Mouse (Mus musculus) hindbrain, embryonic 10.5 days (tissue): ENCODE data around the gene Zic4. TPM values are rescaled to one million over a fixed set of nuclear protein-coding genes. Genes with fewer than 3 reads are reported as not detected.

Experiments
- DNase-seq: peaks from one replicate; pipeline ENCODE4 v3.0.0-alpha.2; 2017; ENCODE audit warnings: low spot score
- H3K27ac ChIP-seq: fragments of 300-500 bp; sonication (generic); 2 replicates; pipeline ENCODE4 v1.5.1; 2016; ENCODE audit warnings: mild to moderate bottlenecking, moderate library complexity
- H3K27me3 ChIP-seq: fragments of 300-500 bp; sonication (generic); 2 replicates; pipeline ENCODE4 v1.6.1; 2016; ENCODE audit warnings: mild to moderate bottlenecking; ENCODE audit not compliant: poor library complexity, insufficient read depth, severe bottlenecking
- H3K36me3 ChIP-seq: fragments of 300-500 bp; sonication (generic); 2 replicates; pipeline ENCODE4 v1.6.1; 2016; ENCODE audit warnings: mild to moderate bottlenecking, moderate library complexity
- H3K4me1 ChIP-seq: fragments of 300-500 bp; sonication (generic); replicated peaks from 2 replicates; pipeline ENCODE4 v1.6.1; 2016; ENCODE audit warnings: mild to moderate bottlenecking
- H3K4me3 ChIP-seq: fragments of 300-500 bp; sonication (generic); 2 replicates; pipeline ENCODE4 v1.5.1; 2016; ENCODE audit warnings: mild to moderate bottlenecking, moderate library complexity
- H3K9me3 ChIP-seq: fragments of 300-500 bp; sonication (generic); 2 replicates; pipeline ENCODE4 v1.6.1; 2016; ENCODE audit warnings: mild to moderate bottlenecking, moderate library complexity
- WGBS: fragments of 180-500 bp; shearing (Covaris S2); methylation state at CpG from one replicate; pipeline ENCODE4 v1.1.7; 2016; 5-methylcytosine and 5-hydroxymethylcytosine counted together
- polyA plus RNA-seq: library from polyadenylated mRNA; unstranded; fragments of >200 nt; fragmentation: Nextera tagmentation; extraction: Ambion mirVana; gene quantifications from 2 replicates; pipeline ENCODE4 v1.2.1, GENCODE M21; 2016

Zic4 gene
- polyA plus RNA-seq, 1 experiment from 2014 or later: 19.8 TPM

- 3% methylated on average over 10 of the region's 10 CpGs for WGBS
- Histone ChIP-seq H3K4me3 (no peak overlapping the region), H3K27me3 (peaks cover 100% of the 10 kb centered on the region), H3K36me3 (no peaks in the 10 kb centered on the region), H3K4me1 (peaks cover 29% of the 10 kb centered on the region; the same call in 1 of the 2 replicates), H3K9me3 (no peaks in the 10 kb centered on the region), H3K27ac (no peak overlapping the region)
- DNase-seq: peak; percentile 29
These were observed 39.3 kb downstream of the Zic4 start for GRCm38 (mm10) chr9:91401471-91401870.

- DNase-seq: peak; percentile 30
- Histone ChIP-seq H3K36me3 (no peaks in the 10 kb centered on the region), H3K27me3 (peaks cover 100% of the 10 kb centered on the region), H3K27ac (no peak overlapping the region), H3K4me3 (peak overlapping the region; percentile 42), H3K9me3 (no peaks in the 10 kb centered on the region), H3K4me1 (peaks cover 24% of the 10 kb centered on the region; the same call in 1 of the 2 replicates)
- 2% methylated on average over 13 of the region's 13 CpGs for WGBS
These were observed 42.0 kb downstream of the Zic4 start for GRCm38 (mm10) chr9:91404229-91404628.

GRCm38 (mm10) chr9:91404905-91405752 is 42.9 kb downstream of the Zic4 start:
- peaks cover 30% of the 10 kb centered on the region for H3K4me1 ChIP-seq
- no peaks in the 10 kb centered on the region for H3K9me3 ChIP-seq
- 1% methylated on average over 27 of the region's 27 CpGs for WGBS
- H3K27me3 ChIP-seq: peaks cover 100% of the 10 kb centered on the region
- peak; percentile 55 for DNase-seq
- peak overlapping the region; percentile 42 for H3K4me3 ChIP-seq
- peak overlapping the region; percentile 78 for H3K27ac ChIP-seq
- no peaks in the 10 kb centered on the region for H3K36me3 ChIP-seq

GRCm38 (mm10) chr9:91405753-91406178 is 43.6 kb downstream of the Zic4 start:
- peak; percentile 75 for DNase-seq
- peak overlapping the region; percentile 78; the same call in 1 of the 2 replicates for H3K27ac ChIP-seq
- peaks cover 30% of the 10 kb centered on the region for H3K4me1 ChIP-seq

GRCm38 (mm10) chr9:91406258-91406763 is 44.1 kb downstream of the Zic4 start:
- DNase-seq: no peak
- 1% methylated on average over 6 of the region's 6 CpGs for WGBS
- H3K4me3 ChIP-seq: peak overlapping the region; percentile 42
- H3K36me3 ChIP-seq: no peaks in the 10 kb centered on the region
- H3K4me1 ChIP-seq: peaks cover 30% of the 10 kb centered on the region
- no peaks in the 10 kb centered on the region for H3K9me3 ChIP-seq
- H3K27ac ChIP-seq: no peak overlapping the region
- peaks cover 100% of the 10 kb centered on the region for H3K27me3 ChIP-seq

More at GRCm38 (mm10) chr9:91405753-91406178, 43.6 kb downstream of the Zic4 start:
- under 1% methylated on average over 16 of the region's 16 CpGs for WGBS
- H3K36me3 ChIP-seq: no peaks in the 10 kb centered on the region
- peak overlapping the region; percentile 42 for H3K4me3 ChIP-seq
- no peaks in the 10 kb centered on the region for H3K9me3 ChIP-seq
- peaks cover 100% of the 10 kb centered on the region for H3K27me3 ChIP-seq

GRCm38 (mm10) chr9:91409771-91410170 is 47.6 kb downstream of the Zic4 start:
- Histone ChIP-seq H3K4me1 (peaks cover 36% of the 10 kb centered on the region), H3K27me3 (peaks cover 99% of the 10 kb centered on the region), H3K4me3 (no peak overlapping the region; the same call in 1 of the 2 replicates), H3K9me3 (0 out of 2 replicates have a peak, but pooled peaks cover 2% of the 10 kb centered on the region), H3K36me3 (no peaks in the 10 kb centered on the region), H3K27ac (no peak overlapping the region; the same call in 1 of the 2 replicates)
- 0% methylated on average over 3 of the region's 3 CpGs for WGBS
- no peak for DNase-seq

- peaks cover 99% of the 10 kb centered on the region for H3K27me3 ChIP-seq
- 0 out of 2 replicates have a peak overlapping the region, but pooled peaks have one; percentile 45 for H3K27ac ChIP-seq
- no peaks in the 10 kb centered on the region for H3K36me3 ChIP-seq
- 0 out of 2 replicates have a peak, but pooled peaks cover 2% of the 10 kb centered on the region for H3K9me3 ChIP-seq
- peak overlapping the region; percentile 24 for H3K4me3 ChIP-seq
- peaks cover 39% of the 10 kb centered on the region for H3K4me1 ChIP-seq
- WGBS: 2% methylated on average over 12 of the region's 12 CpGs
- peak; percentile 55 for DNase-seq
These were observed 51.9 kb downstream of the Zic4 start for GRCm38 (mm10) chr9:91414007-91414661.

- Histone ChIP-seq H3K36me3 (no peaks in the 10 kb centered on the region), H3K27me3 (peaks cover 75% of the 10 kb centered on the region), H3K4me1 (peaks cover 21% of the 10 kb centered on the region), H3K9me3 (no peaks in the 10 kb centered on the region), H3K4me3 (peak overlapping the region; percentile 40), H3K27ac (peak overlapping the region; percentile 29; the same call in 1 of the 2 replicates)
- no peak for DNase-seq
- 2% methylated on average over 18 of the region's 18 CpGs for WGBS
These were observed 58.2 kb downstream of the Zic4 start for GRCm38 (mm10) chr9:91420441-91420840.

Other genes starting within 250 kb of the Zic4 start
- gene Zic1, start 3.4 kb downstream of the Zic4 start, polyA plus RNA-seq: 6.9 and 8.1 TPM in 2 replicates